Mouse (Mus musculus) heart, postnatal 0 days (tissue): ENCODE measurements around the gene Tspoap1.

Source experiments
- CTCF ChIP-seq: IDR thresholded peaks from 2 replicates; pipeline ENCODE4 v1.5.1; 2016; ENCODE audit warnings: antibody characterized with exemption, control low read depth, low read depth
- EP300 ChIP-seq: IDR thresholded peaks from 2 replicates; pipeline ENCODE4 v1.6.1; 2016; ENCODE audit warnings: antibody characterized with exemption, low read depth

GRCm38 (mm10) chr11:87758161-87758911, 2.0 kb upstream of the Tspoap1 start:
- TF ChIP-seq CTCF (no peak), EP300 (no peak)
